Mouse (Mus musculus): Measurements from ENCODE around the gene Pmis2. TPM values are rescaled to one million over a fixed set of nuclear protein-coding genes. Genes with fewer than 3 reads are reported as not detected.
A peak's percentile ranks its signal among the peaks of the same experiment; 100 is the strongest.

The Pmis2 gene
- total RNA-seq (2021): under 1 TPM in 1 of 2 experiments, not detected in 1; 0.65 TPM

GRCm38 (mm10) chr7:30671480-30671879 is at the start of gene Pmis2:
Gene Pmis2, minus strand, starts transcription at chr7:30671605.
- no peak for DNase-seq (ENCODE audit: low spot score)
- intact Hi-C loops (cut with DNase I): no loop called here

- DNase-seq (ENCODE audit: low spot score): no peak
- intact Hi-C loops (cut with DNase I): no loop called here
Observed at GRCm38 (mm10) chr7:30719669-30720068, 48.3 kb upstream of the Pmis2 start.

DNA sequence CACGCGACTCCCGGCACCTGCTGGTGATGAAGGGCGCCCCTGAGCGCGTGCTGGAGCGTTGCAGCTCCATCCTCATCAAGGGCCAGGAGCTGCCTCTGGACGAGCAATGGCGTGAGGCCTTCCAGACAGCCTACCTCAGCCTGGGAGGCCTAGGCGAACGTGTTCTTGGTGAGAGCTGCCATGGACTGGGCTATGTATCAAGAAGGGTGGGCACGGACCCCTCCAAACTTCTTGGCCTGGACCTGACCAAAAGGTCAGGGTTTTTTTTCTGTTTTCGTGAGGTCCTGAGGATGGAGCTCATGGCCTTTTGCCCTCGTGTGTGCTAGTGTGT is 46.3 kb upstream of the Pmis2 start:
- intact Hi-C loops (cut with DNase I): no loop called here
- DNase-seq (ENCODE audit: low spot score): no peak

DNA sequence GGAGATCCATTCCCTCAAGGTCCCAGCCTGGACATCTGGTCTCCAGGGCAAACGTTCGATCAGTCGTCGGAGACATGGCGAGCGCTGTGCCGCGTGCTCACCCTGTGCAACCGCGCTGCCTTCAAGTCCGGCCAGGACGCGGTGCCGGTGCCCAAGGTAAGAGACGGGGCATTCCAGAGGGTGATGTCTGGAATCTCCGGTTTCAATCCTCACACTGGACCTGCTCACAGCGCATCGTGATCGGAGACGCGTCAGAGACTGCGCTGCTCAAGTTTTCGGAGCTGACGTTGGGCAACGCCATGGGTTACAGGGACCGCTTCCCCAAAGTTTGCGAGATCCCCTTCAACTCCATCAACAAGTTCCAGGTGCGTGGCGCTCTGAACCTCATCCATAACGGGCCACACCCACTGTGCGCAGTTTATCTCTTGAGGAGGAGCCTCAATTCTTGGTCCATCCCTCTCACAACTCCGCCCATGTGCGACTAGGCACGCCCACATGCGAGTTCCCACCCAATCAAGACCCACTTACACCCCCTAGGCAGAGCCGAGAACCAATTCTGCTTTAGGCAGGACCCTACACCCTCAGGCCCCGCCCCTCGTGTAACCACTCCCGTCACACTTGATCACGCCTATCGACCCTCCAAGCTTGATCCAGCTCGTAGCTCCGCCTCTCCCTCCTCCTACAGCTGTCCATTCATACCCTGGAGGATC is 45.8 kb upstream of the Pmis2 start:
- intact Hi-C loops (cut with DNase I): no loop called here
- no peak for DNase-seq (ENCODE audit: low spot score)

- intact Hi-C loops (cut with DNase I): no loop called here
- DNase-seq (ENCODE audit: low spot score): no peak
Observed at GRCm38 (mm10) chr7:30711942-30712341, 40.5 kb upstream of the Pmis2 start, which contains the start of gene Atp4a. Gene Atp4a, plus strand, starts transcription at chr7:30712209.

DNA sequence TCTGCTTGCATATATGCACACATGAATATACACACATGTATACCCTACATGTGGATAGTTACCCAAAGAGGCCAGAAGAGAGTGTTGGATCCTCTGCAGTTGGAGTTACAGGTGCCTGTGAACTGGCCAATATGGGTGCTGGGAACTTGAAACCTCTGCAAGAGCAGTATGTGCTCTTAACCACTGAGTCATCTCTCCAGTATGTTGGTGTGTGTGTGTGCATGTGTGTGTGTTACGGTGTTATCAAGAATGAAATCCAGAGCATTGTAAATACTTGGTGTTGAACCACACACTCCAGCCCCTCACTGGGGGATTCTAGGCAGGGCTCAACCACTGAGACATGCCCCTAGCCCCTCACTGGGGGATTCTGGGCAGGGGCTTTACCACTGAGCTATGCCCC is 36.0 kb upstream of the Pmis2 start:
- intact Hi-C loops (cut with DNase I): no loop called here
- DNase-seq (ENCODE audit: low spot score): no peak

DNA sequence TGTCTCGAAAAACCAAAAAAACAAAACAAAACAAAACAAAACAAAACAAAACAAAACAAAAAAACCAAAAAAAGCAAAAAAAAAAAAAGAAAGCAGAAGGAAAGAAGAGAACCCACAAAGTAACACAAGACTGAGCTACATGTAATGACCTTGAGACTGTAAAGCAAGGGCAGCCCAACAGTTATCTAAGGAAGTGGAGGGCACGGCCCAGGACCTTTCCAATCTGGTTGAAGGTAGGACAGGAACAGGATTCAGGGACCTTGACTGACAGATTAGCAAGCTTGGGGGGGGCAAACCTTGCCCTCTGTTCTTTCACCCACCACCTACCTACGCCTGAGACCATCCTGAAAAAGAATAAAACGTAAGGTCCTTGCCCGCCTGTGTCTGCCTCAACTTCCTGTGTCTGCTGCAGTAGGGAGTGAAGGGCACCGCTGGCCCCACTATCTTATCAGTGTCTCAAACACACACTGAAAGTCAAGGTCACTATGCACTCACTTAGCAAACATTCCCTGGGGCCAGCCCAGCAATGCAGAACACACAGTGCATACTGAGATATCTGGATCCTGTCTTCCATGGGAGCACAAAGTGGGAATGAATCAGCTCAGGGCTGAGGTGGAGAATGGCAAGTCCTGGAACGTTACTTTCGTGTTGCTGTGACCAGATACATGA is 34.9 kb upstream of the Pmis2 start:
- no peak for DNase-seq (ENCODE audit: low spot score)
- intact Hi-C loops (cut with DNase I): no loop called here

DNA sequence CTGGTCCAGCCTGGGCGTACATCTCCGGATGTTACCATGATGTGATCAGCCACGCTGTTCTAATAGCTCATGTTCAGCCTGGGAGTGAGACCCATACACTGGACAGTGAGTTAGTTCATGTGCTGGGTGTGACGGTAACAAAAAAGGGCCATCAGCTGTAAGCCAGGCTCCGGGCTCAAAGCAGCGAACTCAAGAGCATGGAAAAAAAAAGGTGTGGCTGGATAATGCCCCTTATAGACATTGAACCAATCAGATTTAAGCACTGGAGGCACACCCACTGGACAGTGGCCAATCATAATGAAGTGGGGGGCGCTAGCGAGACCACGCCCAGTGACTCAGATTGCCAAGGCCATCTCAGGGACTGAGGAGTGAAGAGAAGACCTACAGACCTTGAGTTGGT is 27.2 kb upstream of the Pmis2 start, which contains the start of gene 2200002J24Rik:
TSS of gene 2200002J24Rik (plus strand) at position 338 of the 400 bp plus-strand sequence.
- DNase-seq (ENCODE audit: low spot score): no peak
- intact Hi-C loops (cut with DNase I): no loop called here

- DNase-seq (ENCODE audit: low spot score): no peak
- intact Hi-C loops (cut with DNase I): no loop called here
Observed at GRCm38 (mm10) chr7:30698101-30698500, 26.7 kb upstream of the Pmis2 start.

- intact Hi-C loops (cut with DNase I): no loop called here
- DNase-seq (ENCODE audit: low spot score): no peak
Observed at GRCm38 (mm10) chr7:30688325-30688724, 16.9 kb upstream of the Pmis2 start.

DNA sequence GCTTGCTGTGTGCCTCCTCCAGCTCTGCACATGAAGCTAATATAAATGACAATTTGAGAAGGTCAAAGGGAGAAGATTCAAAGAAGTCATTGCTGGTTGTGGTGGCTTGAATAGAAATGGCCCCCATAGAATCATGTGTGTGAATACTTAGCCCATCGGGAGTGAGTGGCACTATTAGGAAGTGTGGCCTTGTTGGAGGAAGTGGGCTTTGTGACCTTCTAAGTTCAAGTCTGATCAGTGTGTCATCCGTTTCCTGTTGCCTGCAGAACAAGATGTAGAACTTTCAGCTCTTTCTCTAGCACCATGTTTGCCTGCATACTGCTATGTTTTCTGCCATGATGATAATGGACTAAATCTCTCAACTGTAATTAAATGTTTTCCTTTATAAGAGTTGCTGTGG is 12.0 kb upstream of the Pmis2 start:
- intact Hi-C loops (cut with DNase I): no loop called here
- DNase-seq (ENCODE audit: low spot score): no peak

DNA sequence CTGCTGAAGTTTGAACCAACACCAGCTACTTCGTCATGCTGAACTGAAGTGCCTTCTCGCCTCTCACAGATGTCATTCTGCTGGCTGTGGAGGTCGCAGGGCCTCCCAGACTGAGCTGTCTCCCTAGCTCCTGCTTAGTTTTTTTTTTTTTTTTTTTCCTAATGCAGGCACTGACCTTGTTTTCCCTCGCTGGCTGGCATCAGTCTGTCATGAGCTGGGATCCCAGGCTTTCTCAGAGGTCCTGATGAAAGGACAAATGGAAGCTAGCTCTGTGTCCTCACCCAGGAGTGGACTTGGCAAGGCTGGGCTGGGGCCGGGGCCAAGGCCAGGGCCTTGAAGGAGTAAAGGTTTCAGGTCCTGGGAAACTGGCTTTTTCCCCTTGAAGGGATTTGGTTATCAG is 10.5 kb upstream of the Pmis2 start:
- no peak for DNase-seq (ENCODE audit: low spot score)
- intact Hi-C loops (cut with DNase I): no loop called here

DNA sequence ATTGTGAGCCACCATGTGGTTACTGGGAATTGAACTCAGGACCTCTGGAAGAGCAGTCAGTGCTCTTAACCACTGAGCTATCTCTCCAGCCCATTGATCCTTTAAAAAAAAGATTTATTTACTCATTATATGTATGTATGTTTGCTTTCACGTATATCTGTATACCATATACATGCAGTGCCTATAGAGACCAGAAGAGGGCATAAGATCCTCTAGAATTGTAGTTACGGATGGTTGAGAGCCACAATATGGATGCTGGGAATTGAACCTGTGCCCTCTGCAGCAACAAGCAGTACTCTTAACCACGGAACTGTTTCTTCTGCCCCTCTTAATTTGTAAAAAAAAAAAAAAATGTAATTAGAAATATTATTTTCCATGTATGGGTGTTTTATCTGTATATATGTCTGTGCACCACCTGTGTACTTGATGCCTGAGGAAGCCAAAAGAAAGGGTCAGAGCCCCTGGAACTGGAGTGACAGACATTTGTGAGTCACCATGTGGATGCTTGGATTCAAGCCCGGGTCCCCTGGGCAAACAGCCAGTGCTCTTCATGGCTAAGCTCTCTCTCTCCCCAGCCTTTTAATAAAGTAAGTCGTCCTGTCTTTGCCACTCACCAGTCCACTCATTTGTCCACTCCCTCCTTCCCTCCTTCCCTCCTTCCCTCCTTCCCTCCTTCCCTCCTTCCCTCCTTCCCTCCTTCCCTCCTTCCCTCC is 7.0 kb upstream of the Pmis2 start:
- intact Hi-C loops (cut with DNase I): no loop called here

GRCm38 (mm10) chr7:30669229-30669628 is 2.2 kb downstream of the Pmis2 start:
- intact Hi-C loops (cut with DNase I): loop anchor here (5.0 kb wide), 2 partner anchors 58 to 82 kb away; partner anchors contain the start of genes Kmt2b and Tmem147
- DNase-seq (ENCODE audit: low spot score): no peak

More for the DNA sequence above, 7.0 kb upstream of the Pmis2 start:
- DNase-seq (ENCODE audit: low spot score): no peak

GRCm38 (mm10) chr7:30665321-30665720 is 6.1 kb downstream of the Pmis2 start:
- no peak for DNase-seq (ENCODE audit: low spot score)
- intact Hi-C loops (cut with DNase I): loop anchor here (5.0 kb wide), 2 partner anchors 62 to 78 kb away; partner anchors contain the start of genes Kmt2b and Tmem147

DNA sequence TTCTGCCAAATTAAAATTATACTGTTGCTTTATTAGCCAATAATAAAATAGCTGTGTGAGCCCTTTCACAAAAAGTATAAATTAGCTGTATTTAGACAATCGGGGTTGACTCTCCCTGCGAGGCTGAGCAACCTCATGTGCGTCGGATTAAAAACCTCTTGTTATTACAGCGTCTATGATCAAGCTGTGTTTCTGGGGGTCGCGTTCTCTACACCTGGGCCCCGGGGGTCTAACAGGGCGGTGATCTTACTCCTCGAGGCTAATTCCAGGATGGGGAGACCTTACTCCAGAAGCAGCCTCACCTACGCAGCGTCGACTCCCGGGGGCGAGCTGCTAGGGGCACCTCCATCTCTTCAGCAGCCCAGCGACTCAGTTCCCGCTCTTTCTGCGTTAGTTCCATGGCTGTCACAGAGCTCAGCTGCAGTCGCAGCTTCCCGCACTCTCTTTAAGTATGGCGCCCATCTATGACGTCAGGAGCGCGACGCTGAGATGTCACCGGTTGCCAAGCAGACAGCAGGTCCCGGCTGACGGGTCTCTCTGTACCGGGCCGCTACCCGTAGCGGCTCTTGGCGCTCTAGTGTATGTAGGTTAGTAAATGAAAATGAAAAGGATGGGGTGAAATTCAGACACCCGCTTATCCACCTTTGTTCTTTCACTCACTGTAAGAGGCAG is 6.7 kb downstream of the Pmis2 start, which contains the start of gene Haus5:
TSS of gene Haus5 (minus strand) at position 466 of the 672 bp plus-strand sequence.
- peak; percentile 72 for DNase-seq (ENCODE audit: low spot score)
- intact Hi-C loops (cut with DNase I): loop anchor here (5.0 kb wide), 2 partner anchors 63 to 77 kb away; partner anchors contain the start of genes Kmt2b and Tmem147

DNA sequence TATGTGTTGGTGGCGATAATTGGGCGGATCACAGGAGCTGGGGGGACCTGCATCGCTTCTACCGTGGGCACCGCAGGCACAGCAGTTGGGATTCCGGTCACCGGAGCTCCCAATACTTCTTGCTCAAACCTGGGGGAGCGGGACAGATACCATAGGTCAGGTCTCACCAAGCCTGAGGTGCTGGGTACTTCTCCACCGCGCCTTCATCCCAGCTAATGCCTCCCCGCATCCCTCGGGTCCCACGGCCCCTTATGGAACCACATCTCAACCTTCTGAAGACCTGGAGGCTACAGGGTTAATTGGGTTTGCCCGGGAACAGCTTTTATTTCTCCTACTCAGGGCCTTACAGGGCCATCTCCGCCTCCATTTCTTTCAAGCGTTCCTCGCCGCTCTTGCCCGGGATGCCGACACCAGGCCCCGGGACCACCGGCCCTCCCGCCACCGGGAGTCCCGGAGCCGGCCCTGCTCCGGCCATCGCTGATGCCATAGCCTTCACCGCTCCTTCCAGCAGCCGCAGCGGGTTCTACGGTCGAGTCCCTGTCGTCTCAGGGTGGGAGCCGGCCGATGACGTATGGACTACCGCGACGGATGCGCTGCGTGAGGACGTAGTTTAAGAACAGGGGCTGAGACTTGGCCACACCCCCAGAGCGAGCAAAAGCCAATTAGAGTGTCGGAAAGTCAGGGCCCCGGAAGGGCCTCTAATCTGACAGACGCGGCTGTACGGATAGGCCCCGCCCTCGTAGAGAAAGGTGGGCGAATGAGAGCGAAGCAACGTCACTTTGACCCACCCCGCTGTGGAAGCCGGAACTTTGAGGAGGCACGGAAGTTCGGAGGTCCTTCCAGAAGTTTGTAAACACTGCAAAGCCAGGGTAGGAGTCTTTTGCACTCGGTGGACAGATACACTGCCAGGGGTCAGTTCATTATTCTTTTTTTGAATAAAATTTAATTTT is 21.5 kb downstream of the Pmis2 start, which contains the start of gene Rbm42:
TSS of gene Rbm42 (minus strand) at position 727 of the 950 bp plus-strand sequence.
- intact Hi-C loops (cut with DNase I): loop anchor here (2.0 to 5.0 kb wide), 2 partner anchors 23 to 77 kb away; partner anchors contain the start of genes Cox6b1 and Tmem147
- DNase-seq (ENCODE audit: low spot score): peak; percentile 98

- no peak for DNase-seq (ENCODE audit: low spot score)
- intact Hi-C loops (cut with DNase I): no loop called here
Observed at GRCm38 (mm10) chr7:30639083-30639482, 32.3 kb downstream of the Pmis2 start.

DNA sequence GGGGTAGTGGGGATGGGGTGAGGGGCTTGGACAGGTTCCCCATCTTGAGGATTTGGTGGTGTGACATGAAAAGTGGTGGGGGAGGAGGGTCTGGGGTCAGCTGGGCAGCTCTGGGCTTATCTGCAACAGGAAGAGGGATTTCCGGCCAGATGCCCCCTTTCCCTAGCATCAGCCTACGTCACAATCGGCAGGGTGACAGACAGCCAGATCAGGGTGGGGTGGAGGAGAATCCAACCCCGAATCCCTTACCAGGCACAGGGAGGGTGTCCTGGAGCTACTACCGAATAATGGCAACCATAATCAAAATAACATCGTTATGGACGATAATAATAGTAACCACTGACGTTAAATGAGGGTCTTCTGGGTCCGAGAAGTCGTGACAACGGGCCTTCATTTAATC is 35.0 kb downstream of the Pmis2 start:
- intact Hi-C loops (cut with DNase I): no loop called here
- DNase-seq (ENCODE audit: low spot score): no peak
